Mouse (Mus musculus): ENCODE data around the gene Cacna1b. TPM values are rescaled to one million over a fixed set of nuclear protein-coding genes. Genes with fewer than 3 reads are reported as not detected.
A peak's percentile ranks its signal among the peaks of the same experiment; 100 is the strongest.

The Cacna1b gene
- polyA plus RNA-seq, 1 experiment, result 0.06 TPM

DNA sequence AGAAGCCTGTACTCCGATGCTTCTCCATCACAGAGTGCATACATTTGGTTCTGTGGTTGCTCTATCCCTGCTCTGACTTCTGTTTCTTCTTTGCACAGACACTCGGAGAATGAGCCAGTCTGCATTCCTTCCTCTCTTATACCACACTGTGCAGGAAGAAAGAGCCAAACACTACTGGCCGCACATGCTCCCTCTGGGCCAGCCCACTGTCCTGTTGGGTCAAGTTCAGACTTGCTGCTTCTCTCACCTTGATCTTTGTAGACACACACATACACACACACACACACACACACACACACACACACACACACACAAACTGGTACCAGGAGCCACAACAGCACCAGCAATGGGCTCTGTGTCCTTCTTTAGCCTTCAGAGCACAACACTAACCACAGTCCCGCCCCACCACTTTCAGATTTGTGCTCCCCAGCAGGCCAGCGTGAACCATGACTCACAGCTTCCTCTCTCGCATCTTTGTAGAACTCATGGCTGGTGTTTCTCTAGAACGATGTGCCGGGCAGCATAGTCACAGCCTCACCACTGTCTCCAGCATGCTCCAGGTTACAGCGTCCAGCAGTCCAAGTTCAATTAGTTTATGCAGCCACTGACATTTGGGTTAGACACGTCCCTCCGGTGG, 13.1 kb upstream of the Cacna1b start:
- Histone ChIP-seq H3K27me3 (ENCODE audit: control insufficient read depth, insufficient read depth, insufficient read length) (peaks cover 10% of the 10 kb centered on the region), H3K4me3 (no peak overlapping the region), H3K4me2 (ENCODE audit: low read depth) (no peak overlapping the region), H3K36me3 (ENCODE audit: control insufficient read depth, insufficient read depth) (no peaks in the 10 kb centered on the region), H3ac (ENCODE audit: control insufficient read depth, insufficient read length) (no peak overlapping the region), H3K79me2 (ENCODE audit: control insufficient read depth, insufficient read depth) (no peaks in the 10 kb centered on the region)
- TF ChIP-seq USF1 (IDR thresholded peaks at IDR 0.05; ENCODE audit: low read depth), result no peak
- TF ChIP-seq MYOD1 (IDR thresholded peaks at IDR 0.05; ENCODE audit: control insufficient read depth in 1 of 3, insufficient read length in 2 of 3, low read depth in 2 of 3), result no peak
- no peak for TF ChIP-seq TCF3 (IDR thresholded peaks at IDR 0.05; ENCODE audit: insufficient read length, low read depth)
- TF ChIP-seq MYOG (IDR thresholded peaks at IDR 0.05; ENCODE audit: control insufficient read depth in 1 of 3, insufficient read depth in 1 of 3, insufficient read length in 2 of 3, low read depth in 2 of 3), result no peak
- no peak for TF ChIP-seq POLR2AphosphoS2 (IDR thresholded peaks at IDR 0.05; ENCODE audit: insufficient read length, low read depth)
- TF ChIP-seq CEBPB (IDR thresholded peaks at IDR 0.05; ENCODE audit: insufficient read depth, poor library complexity, severe bottlenecking), result no peak
- no peak for TF ChIP-seq POLR2A (IDR thresholded peaks at IDR 0.05; ENCODE audit: insufficient read length, low read depth)
- no peak for TF ChIP-seq MAX (IDR thresholded peaks at IDR 0.05; ENCODE audit: low read depth)
- no peak for TF ChIP-seq SRF (IDR thresholded peaks at IDR 0.05; ENCODE audit: control insufficient read depth, insufficient read length, low read depth)

- H3K4me2 ChIP-seq (ENCODE audit: low read depth), result no peak overlapping the region
- H3K27me3 ChIP-seq (ENCODE audit: control insufficient read depth, insufficient read depth, insufficient read length), result peaks cover 14% of the 10 kb centered on the region
- no peaks in the 10 kb centered on the region for H3K79me2 ChIP-seq (ENCODE audit: control insufficient read depth, insufficient read depth)
- TF ChIP-seq USF1 (IDR thresholded peaks at IDR 0.05; ENCODE audit: low read depth) (no peak), SRF (IDR thresholded peaks at IDR 0.05; ENCODE audit: control insufficient read depth, insufficient read length, low read depth) (no peak), REST (IDR thresholded peaks at IDR 0.05; ENCODE audit: insufficient read depth, insufficient read length) (no peak), POLR2A (IDR thresholded peaks at IDR 0.05; ENCODE audit: insufficient read length, low read depth) (no peak), MYOD1 (IDR thresholded peaks at IDR 0.05; ENCODE audit: control insufficient read depth in 1 of 3, insufficient read length in 2 of 3, low read depth in 2 of 3) (no peak), TCF3 (IDR thresholded peaks at IDR 0.05; ENCODE audit: insufficient read length, low read depth) (no peak), CEBPB (IDR thresholded peaks at IDR 0.05; ENCODE audit: insufficient read depth, poor library complexity, severe bottlenecking) (no peak), TCF12 (IDR thresholded peaks at IDR 0.05; ENCODE audit: insufficient read depth, poor library complexity, severe bottlenecking) (no peak), MAX (IDR thresholded peaks at IDR 0.05; ENCODE audit: low read depth) (no peak), MYOG (IDR thresholded peaks at IDR 0.05; ENCODE audit: control insufficient read depth in 1 of 3, insufficient read depth in 1 of 3, insufficient read length in 2 of 3, low read depth in 2 of 3) (no peak), POLR2AphosphoS2 (IDR thresholded peaks at IDR 0.05; ENCODE audit: insufficient read length, low read depth) (no peak), E2F4 (IDR thresholded peaks at IDR 0.05; ENCODE audit: insufficient read depth) (no peak)
- no peak overlapping the region for H3K4me3 ChIP-seq
- no peaks in the 10 kb centered on the region for H3K36me3 ChIP-seq (ENCODE audit: control insufficient read depth, insufficient read depth)
- H3ac ChIP-seq (ENCODE audit: control insufficient read depth, insufficient read length), result no peak overlapping the region
Observed at GRCm38 (mm10) chr2:24774832-24775231, 11.9 kb upstream of the Cacna1b start.

DNA sequence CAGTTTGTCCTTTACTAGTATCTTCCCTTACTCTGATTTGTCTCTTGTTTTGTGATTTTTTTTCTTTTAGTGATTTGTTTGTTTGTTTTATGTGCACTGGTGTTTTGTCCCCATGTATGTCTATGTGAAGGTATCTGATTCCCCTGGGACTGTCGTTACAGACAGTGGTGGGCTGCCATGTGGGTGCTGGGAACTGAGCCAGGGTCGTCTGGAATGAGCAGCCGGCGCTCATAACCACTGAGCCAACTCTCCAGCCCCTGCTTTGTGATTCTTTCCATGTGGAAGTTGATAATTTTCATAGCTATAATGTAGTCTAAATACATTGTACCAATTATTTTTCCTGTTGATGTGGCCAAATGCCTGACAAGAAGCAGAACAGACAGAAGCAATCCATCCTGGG, 7.9 kb upstream of the Cacna1b start:
- TF ChIP-seq MAX (IDR thresholded peaks at IDR 0.05; ENCODE audit: low read depth) (no peak), REST (IDR thresholded peaks at IDR 0.05; ENCODE audit: insufficient read depth, insufficient read length) (no peak), MYOD1 (IDR thresholded peaks at IDR 0.05; ENCODE audit: control insufficient read depth in 1 of 3, insufficient read length in 2 of 3, low read depth in 2 of 3) (no peak), USF1 (IDR thresholded peaks at IDR 0.05; ENCODE audit: low read depth) (no peak), E2F4 (IDR thresholded peaks at IDR 0.05; ENCODE audit: insufficient read depth) (no peak)
- Histone ChIP-seq H3K27me3 (ENCODE audit: control insufficient read depth, insufficient read depth, insufficient read length) (peaks cover 18% of the 10 kb centered on the region), H3K4me3 (no peak overlapping the region), H3ac (ENCODE audit: control insufficient read depth, insufficient read length) (no peak overlapping the region), H3K36me3 (ENCODE audit: control insufficient read depth, insufficient read depth) (no peaks in the 10 kb centered on the region), H3K79me2 (ENCODE audit: control insufficient read depth, insufficient read depth) (no peaks in the 10 kb centered on the region), H3K4me2 (ENCODE audit: low read depth) (no peak overlapping the region)

GRCm38 (mm10) chr2:24762446-24762960, 449 bp downstream of the Cacna1b start:
- H3K27me3 ChIP-seq (ENCODE audit: control insufficient read depth, insufficient read depth, insufficient read length), result peaks cover 15% of the 10 kb centered on the region
- no peaks in the 10 kb centered on the region for H3K79me2 ChIP-seq (ENCODE audit: control insufficient read depth, insufficient read depth)
- H3K4me3 ChIP-seq, result no peak overlapping the region
- TF ChIP-seq USF1 (IDR thresholded peaks at IDR 0.05; ENCODE audit: low read depth) (no peak), E2F4 (IDR thresholded peaks at IDR 0.05; ENCODE audit: insufficient read depth) (no peak), TCF12 (IDR thresholded peaks at IDR 0.05; ENCODE audit: insufficient read depth, poor library complexity, severe bottlenecking) (no peak), REST (IDR thresholded peaks at IDR 0.05; ENCODE audit: insufficient read depth, insufficient read length) (no peak), TCF3 (IDR thresholded peaks at IDR 0.05; ENCODE audit: insufficient read length, low read depth) (no peak), POLR2AphosphoS2 (IDR thresholded peaks at IDR 0.05; ENCODE audit: insufficient read length, low read depth) (no peak), SRF (IDR thresholded peaks at IDR 0.05; ENCODE audit: control insufficient read depth, insufficient read length, low read depth) (no peak), POLR2A (IDR thresholded peaks at IDR 0.05; ENCODE audit: insufficient read length, low read depth) (no peak), MAX (IDR thresholded peaks at IDR 0.05; ENCODE audit: low read depth) (no peak), CEBPB (IDR thresholded peaks at IDR 0.05; ENCODE audit: insufficient read depth, poor library complexity, severe bottlenecking) (no peak)
- H3ac ChIP-seq (ENCODE audit: control insufficient read depth, insufficient read length), result no peak overlapping the region
- no peak overlapping the region for H3K4me2 ChIP-seq (ENCODE audit: low read depth)
- no peaks in the 10 kb centered on the region for H3K36me3 ChIP-seq (ENCODE audit: control insufficient read depth, insufficient read depth)

GRCm38 (mm10) chr2:24761923-24762445, 968 bp downstream of the Cacna1b start:
- peak; percentile 86 for TF ChIP-seq REST (IDR thresholded peaks at IDR 0.05; ENCODE audit: insufficient read depth, insufficient read length)
- no peak for TF ChIP-seq POLR2A (IDR thresholded peaks at IDR 0.05; ENCODE audit: insufficient read length, low read depth)
- Histone ChIP-seq H3K4me3 (no peak overlapping the region), H3K36me3 (ENCODE audit: control insufficient read depth, insufficient read depth) (no peaks in the 10 kb centered on the region), H3K79me2 (ENCODE audit: control insufficient read depth, insufficient read depth) (no peaks in the 10 kb centered on the region), H3ac (ENCODE audit: control insufficient read depth, insufficient read length) (no peak overlapping the region), H3K27me3 (ENCODE audit: control insufficient read depth, insufficient read depth, insufficient read length) (peaks cover 17% of the 10 kb centered on the region), H3K4me2 (ENCODE audit: low read depth) (no peak overlapping the region)
